Comparison of ENCODE assay signal across 29 mouse cellular contexts in the genomic region with DNA sequence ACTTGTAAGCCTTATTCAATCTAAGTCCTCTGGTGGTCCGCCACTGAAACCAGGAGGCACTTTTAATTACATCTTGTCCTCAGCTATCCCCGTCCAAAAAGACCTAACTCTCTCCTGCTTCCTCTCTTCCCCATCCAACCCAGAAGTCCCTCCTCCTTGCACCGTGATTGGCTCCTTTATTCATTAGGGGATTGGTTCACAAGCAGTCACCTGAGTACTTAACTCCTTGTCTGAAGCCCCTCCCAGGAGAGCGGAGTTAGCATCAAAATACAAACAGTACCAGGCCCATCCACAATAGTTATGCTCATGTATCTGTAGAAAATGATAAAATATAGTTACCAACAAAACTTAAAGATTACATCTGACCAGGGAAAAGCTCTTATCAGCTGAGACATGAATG. TPM values are rescaled to one million over a fixed set of nuclear protein-coding genes. Genes with fewer than 3 reads are reported as not detected.
"Had no signal": no experiment of that assay in that cellular context is flagged by ENCODE, and none has a peak within 500 bp of the region (broad histone marks: within the 10 kb centered on the region; RNA-seq: fewer than 3 reads in every experiment).

No protein-coding gene starts in this region.

- H3K4me1 ChIP-seq: heart, embryonic 10.5 days; heart, embryonic 12.5 days; hindbrain, embryonic 10.5 days; hindbrain, embryonic 12.5 days; intestine, embryonic 15.5 days; limb, embryonic 13.5 days; limb, embryonic 15.5 days had no signal

- H3K9ac ChIP-seq: heart, embryonic 12.5 days; hindbrain, embryonic 12.5 days; hindbrain, embryonic 14.5 days; intestine, embryonic 15.5 days; limb, embryonic 13.5 days; limb, embryonic 15.5 days; liver, embryonic 14.5 days had no signal

- H3K9me3 ChIP-seq: hindbrain, embryonic 12.5 days; intestine, embryonic 15.5 days; limb, embryonic 15.5 days had no signal

- H3K4me3 ChIP-seq: heart, embryonic 10.5 days; heart, embryonic 12.5 days; hindbrain, embryonic 10.5 days; hindbrain, embryonic 12.5 days; intestine, embryonic 15.5 days; layer of hippocampus, adult 2 months; left cerebral cortex, adult 2 months; limb, embryonic 13.5 days; limb, embryonic 15.5 days had no signal

- H3K27me3 ChIP-seq: heart, embryonic 12.5 days; hindbrain, embryonic 12.5 days; intestine, embryonic 15.5 days; limb, embryonic 13.5 days; limb, embryonic 15.5 days had no signal

- DNase-seq: gastrocnemius, postnatal 10 days; gastrocnemius, postnatal 25 days; heart, postnatal 10 days; heart, postnatal 4 days; kidney, adult 18-20 months; kidney, adult 8-10 months; kidney, postnatal 10 days; kidney, postnatal 25 days; kidney, postnatal 4 days had no signal

- ATAC-seq: hindbrain, embryonic 16.5 days; inflammation-experienced regulatory T-cells, adult 6 months; intestine, embryonic 15.5 days; intestine, postnatal 0 days had no signal

- H3K27ac ChIP-seq: heart, embryonic 10.5 days; hindbrain, embryonic 10.5 days; hindbrain, embryonic 12.5 days; hindbrain, embryonic 14.5 days; intestine, embryonic 15.5 days; layer of hippocampus, adult 2 months; left cerebral cortex, adult 2 months; limb, embryonic 13.5 days; limb, embryonic 15.5 days; liver, embryonic 14.5 days had no signal

RNA-seq across cellular contexts. Expression of a gene that starts 19.7 kb away (rescaled TPM):
- total RNA-seq: gastrocnemius, adult 18-20 months; gastrocnemius, postnatal 25 days had no signal

RNA-seq across cellular contexts. Expression of a gene that starts 52.1 kb away (rescaled TPM):
- total RNA-seq: gastrocnemius, adult 18-20 months; gastrocnemius, postnatal 4 days; granulocyte monocyte progenitor cell, adult 5-6 weeks; layer of hippocampus, postnatal 25 days; left cerebral cortex, adult 2 months; left cerebral cortex, postnatal 36 days had no signal
- polyA plus RNA-seq: hindbrain, embryonic 10.5 days; inflammation-experienced regulatory T-cells, adult 6 months; limb, embryonic 11.5 days; liver, embryonic 14.5 days had no signal
